17 mouse cellular contexts compared by ENCODE assay signal in genomic region chr19:47413458-47414005, GRCm38 (mm10). TPM values are rescaled to one million over a fixed set of nuclear protein-coding genes. Genes with fewer than 3 reads are reported as not detected.
A peak's percentile ranks its signal among the peaks of the same experiment; 100 is the strongest.
DNase-seq lines count a peak whose midpoint lies in the region; ATAC-seq and TF ChIP-seq lines count a peak whose summit lies in the region.
"Had no signal": no experiment of that assay in that cellular context is flagged by ENCODE, and none has a peak within 500 bp of the region (broad histone marks: within the 10 kb centered on the region; RNA-seq: fewer than 3 reads in every experiment).

No protein-coding gene starts in this region.

- H3K9ac ChIP-seq in intestine, embryonic 16.5 days (ENCODE audit: low read depth, low read length) = 0 out of 2 replicates have a peak overlapping the region, but pooled peaks have one; percentile 6
- H3K9ac ChIP-seq in intestine, embryonic 15.5 days = no peak overlapping the region
- H3K9ac ChIP-seq in embryonic facial prominence, embryonic 15.5 days = no peak overlapping the region
- H3K9ac ChIP-seq: forebrain, embryonic 12.5 days; neural tube, embryonic 13.5 days had no signal

- no peaks in the 10 kb centered on the region for H3K36me3 ChIP-seq in intestine, embryonic 16.5 days (ENCODE audit: control insufficient read depth, insufficient read depth, low read length)
- H3K36me3 ChIP-seq in intestine, embryonic 15.5 days = no peaks in the 10 kb centered on the region
- no peaks in the 10 kb centered on the region for H3K36me3 ChIP-seq in embryonic facial prominence, embryonic 15.5 days
- H3K36me3 ChIP-seq: forebrain, embryonic 12.5 days; neural tube, embryonic 13.5 days had no signal

- no peak overlapping the region for H3K4me2 ChIP-seq in intestine, embryonic 16.5 days (ENCODE audit: low read depth, low read length)
- H3K4me2 ChIP-seq in intestine, embryonic 15.5 days (replicated peaks) = no peak overlapping the region
- no peak overlapping the region for H3K4me2 ChIP-seq in embryonic facial prominence, embryonic 15.5 days (replicated peaks)
- H3K4me2 ChIP-seq: forebrain, embryonic 12.5 days; neural tube, embryonic 13.5 days had no signal

- 74% methylated on average over 6 of the region's 6 CpGs for WGBS in intestine, embryonic 16.5 days
- WGBS in intestine, embryonic 15.5 days = 79% methylated on average over 6 of the region's 6 CpGs
- 72% methylated on average over 6 of the region's 6 CpGs for WGBS in embryonic facial prominence, embryonic 15.5 days

- no peak for ATAC-seq in intestine, embryonic 16.5 days
- ATAC-seq in intestine, embryonic 15.5 days = no peak
- ATAC-seq in embryonic facial prominence, embryonic 15.5 days (ENCODE audit: insufficient number of reproducible peaks, low FRiP score, low TSS enrichment, low read depth) = no peak

- TF ChIP-seq CTCF in gastrocnemius, adult 2 months (IDR thresholded peaks at IDR 0.05) = no peak

- no peak for DNase-seq in gastrocnemius, adult 2 months
- DNase-seq in gastrocnemius, adult 18-20 months (ENCODE audit: low spot score) = no peak
- DNase-seq in CD4-positive, CD25-positive, alpha-beta regulatory T cell, adult 2 months (ENCODE audit: low read depth, low spot score) = peak; percentile 3
- no peak for DNase-seq in left cerebral cortex, adult 9 months (ENCODE audit: low spot score in 2 of 2)
- DNase-seq: adrenal gland, adult 2 months; cerebellum, adult 9-10 months; embryo, embryonic 11 days; gastrocnemius, postnatal 14 days; heart, adult 2 months; kidney, adult 8-10 months; kidney, postnatal 25 days; midbrain, embryonic 14.5 days had no signal

- intact Hi-C loops in gastrocnemius, adult 2 months (cut with DNase I) = no loop called here

- no peaks in the 10 kb centered on the region for H3K27me3 ChIP-seq in intestine, embryonic 16.5 days (replicated peaks; ENCODE audit: control insufficient read depth, insufficient read depth, low read length)
- H3K27me3 ChIP-seq in intestine, embryonic 15.5 days (replicated peaks) = no peaks in the 10 kb centered on the region
- no peaks in the 10 kb centered on the region for H3K27me3 ChIP-seq in embryonic facial prominence, embryonic 15.5 days
- H3K27me3 ChIP-seq: forebrain, embryonic 12.5 days; neural tube, embryonic 13.5 days had no signal

- H3K4me1 ChIP-seq in intestine, embryonic 16.5 days (ENCODE audit: control insufficient read depth, insufficient read depth, low read length) = peaks cover 31% of the 10 kb centered on the region
- peaks cover 30% of the 10 kb centered on the region for H3K4me1 ChIP-seq in intestine, embryonic 15.5 days (replicated peaks)
- peaks cover 77% of the 10 kb centered on the region for H3K4me1 ChIP-seq in embryonic facial prominence, embryonic 15.5 days

- peak overlapping the region; percentile 55; the same call in 1 of the 2 replicates for H3K27ac ChIP-seq in gastrocnemius, adult 2 months
- peak overlapping the region; percentile 30; the same call in 1 of the 2 replicates for H3K27ac ChIP-seq in intestine, embryonic 16.5 days (ENCODE audit: low read length)
- no peak overlapping the region for H3K27ac ChIP-seq in intestine, embryonic 15.5 days
- peak overlapping the region; percentile 1; the same call in 1 of the 2 replicates for H3K27ac ChIP-seq in embryonic facial prominence, embryonic 15.5 days (replicated peaks)
- H3K27ac ChIP-seq: forebrain, embryonic 12.5 days; heart, adult 2 months; neural tube, embryonic 13.5 days had no signal

- no peaks in the 10 kb centered on the region for H3K9me3 ChIP-seq in intestine, embryonic 16.5 days (ENCODE audit: control insufficient read depth, low read length)
- no peaks in the 10 kb centered on the region for H3K9me3 ChIP-seq in intestine, embryonic 15.5 days
- H3K9me3 ChIP-seq in embryonic facial prominence, embryonic 15.5 days (replicated peaks) = no peaks in the 10 kb centered on the region
- H3K9me3 ChIP-seq: forebrain, embryonic 12.5 days; neural tube, embryonic 13.5 days had no signal

- no peak overlapping the region for H3K4me3 ChIP-seq in gastrocnemius, adult 2 months
- H3K4me3 ChIP-seq in intestine, embryonic 16.5 days (ENCODE audit: low read length) = no peak overlapping the region
- no peak overlapping the region for H3K4me3 ChIP-seq in intestine, embryonic 15.5 days (replicated peaks)
- no peak overlapping the region for H3K4me3 ChIP-seq in embryonic facial prominence, embryonic 15.5 days (replicated peaks)
- H3K4me3 ChIP-seq: forebrain, embryonic 12.5 days; heart, adult 2 months; neural tube, embryonic 13.5 days had no signal

RNA-seq across cellular contexts. Expression of gene Sh3pxd2a, which starts 50.7 kb away (rescaled TPM):
- 10 to 100 TPM; 37.7 to 44.7 TPM for total RNA-seq in gastrocnemius, adult 2 months (2021)
- 10 to 100 TPM; 32.8 to 42.6 TPM for total RNA-seq in gastrocnemius, adult 18-20 months (2021)
- polyA plus RNA-seq in intestine, embryonic 16.5 days (2015; fragmentation: Nextera tagmentation; extraction: Ambion mirVana) = 3.0 and 3.6 TPM in 2 replicates
- polyA plus RNA-seq in intestine, embryonic 15.5 days (2015; fragmentation: Nextera tagmentation; extraction: Ambion mirVana) = 4.8 and 5.0 TPM in 2 replicates
- polyA plus RNA-seq in embryonic facial prominence, embryonic 15.5 days (2015; fragmentation: Nextera tagmentation; extraction: Ambion mirVana) = 15.8 and 16.0 TPM in 2 replicates
